Mouse (Mus musculus) frontal cortex, adult 2 months (tissue): ENCODE measurements at regions not wholly inside any gene's neighbourhood (a gene's known extent, or its start where the extent isn't known, plus 50 kb on each side); places are given as distances from the start of the nearest gene placed in this dataset.
"Not testable (repeated sequence)": the region's sequence is repeated elsewhere in the genome, so short reads cannot be mapped to it uniquely, and the experiment has no call there.

ENCODE experiments used
- DNase-seq, 2 experiments: peaks; one replicate each; pipeline ENCODE4 v3.0.0; 2022; ENCODE audit warnings: low spot score in 1 of 2; ENCODE audit errors: extremely low spot score in 1 of 2

DNA sequence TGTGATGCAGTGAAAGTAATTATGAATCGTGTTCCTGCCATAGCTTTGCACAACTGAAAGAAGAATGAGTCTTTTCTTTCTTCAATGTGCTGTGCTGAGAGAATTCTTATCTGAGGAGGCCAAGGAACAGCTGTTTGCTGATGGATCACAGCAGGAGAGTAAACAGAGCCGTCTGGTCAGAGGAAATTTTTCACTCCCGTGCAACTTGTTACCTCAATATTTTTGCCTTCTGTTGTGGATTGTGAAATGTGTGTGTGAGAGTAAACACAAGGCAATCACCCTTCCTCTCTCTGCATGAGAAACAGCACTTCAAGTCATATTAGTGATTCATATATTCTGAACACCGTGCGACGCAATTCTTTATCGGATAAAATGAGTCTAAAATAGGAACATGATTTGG lies 171.9 kb downstream of the Epm2a start:
- DNase-seq, result no peak

DNA sequence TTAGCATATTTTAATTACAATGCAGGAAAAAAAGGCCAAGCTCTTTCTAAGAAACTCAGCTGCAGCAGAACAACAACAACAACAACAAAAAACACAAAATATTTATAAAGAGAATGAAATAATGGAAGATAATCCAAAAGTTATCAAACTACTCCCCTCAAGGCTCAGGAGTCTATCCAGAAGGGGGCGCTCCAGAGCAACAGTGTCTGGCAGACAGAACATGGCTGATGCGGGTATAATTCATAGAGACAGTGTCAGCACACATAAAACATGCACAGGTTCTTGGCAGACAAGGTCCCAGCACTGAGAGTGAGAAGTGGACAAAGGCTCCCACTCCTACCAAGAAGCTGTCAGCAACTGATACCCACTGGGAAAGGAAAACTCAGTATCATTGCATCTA lies 173.9 kb downstream of the Epm2a start:
- no peak for DNase-seq

DNA sequence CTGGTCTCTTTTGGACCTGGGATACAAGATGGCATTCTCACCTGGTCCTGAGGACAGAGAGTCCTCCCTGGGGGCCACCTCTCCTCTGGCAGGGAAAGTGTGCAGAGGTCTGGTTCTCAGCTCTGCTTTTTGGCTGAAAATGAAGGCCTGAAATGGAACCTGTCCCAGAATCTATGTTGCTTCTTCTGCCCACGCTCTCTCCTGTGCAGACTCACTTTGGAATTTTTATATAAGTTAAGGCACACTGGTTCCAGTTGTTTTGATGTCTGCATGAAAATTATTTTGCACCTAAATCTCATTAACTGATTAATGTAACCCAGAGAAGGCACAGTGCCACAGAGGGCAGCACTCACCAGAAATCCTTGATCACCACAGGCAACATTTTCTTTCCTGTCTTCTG lies 188.1 kb downstream of the Epm2a start:
- peak in 1 of 2 experiments; percentile 7 for DNase-seq

- DNase-seq, result not testable (repeated sequence)
These were observed 212.2 kb downstream of the Epm2a start for GRCm38 (mm10) chr10:11555376-11555775.

DNA sequence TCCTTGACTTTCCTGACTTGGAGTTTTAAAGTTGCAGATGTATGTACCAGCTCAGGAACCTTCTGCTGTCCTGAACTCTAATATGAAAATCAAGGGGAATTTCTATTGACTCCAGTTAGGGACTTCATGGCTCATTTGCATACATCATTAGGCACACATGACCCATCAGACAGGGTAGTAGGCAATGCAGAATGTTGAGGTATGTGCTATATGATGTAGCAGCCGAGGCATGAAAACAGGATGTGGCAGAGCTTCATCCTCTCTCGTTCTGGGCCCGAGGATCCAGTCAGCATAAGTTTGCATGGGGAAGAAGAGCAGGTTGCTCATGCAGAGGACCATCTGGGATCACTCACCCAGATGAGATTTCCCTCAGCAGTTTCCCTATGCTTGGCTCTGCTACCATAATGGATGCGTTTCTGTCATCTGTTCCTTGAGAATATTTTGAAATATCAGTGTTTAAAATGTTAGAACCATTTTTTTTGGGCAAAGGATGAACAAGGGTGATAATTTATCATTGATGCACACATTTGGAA lies 227.4 kb downstream of the Epm2a start:
- no peak for DNase-seq

DNA sequence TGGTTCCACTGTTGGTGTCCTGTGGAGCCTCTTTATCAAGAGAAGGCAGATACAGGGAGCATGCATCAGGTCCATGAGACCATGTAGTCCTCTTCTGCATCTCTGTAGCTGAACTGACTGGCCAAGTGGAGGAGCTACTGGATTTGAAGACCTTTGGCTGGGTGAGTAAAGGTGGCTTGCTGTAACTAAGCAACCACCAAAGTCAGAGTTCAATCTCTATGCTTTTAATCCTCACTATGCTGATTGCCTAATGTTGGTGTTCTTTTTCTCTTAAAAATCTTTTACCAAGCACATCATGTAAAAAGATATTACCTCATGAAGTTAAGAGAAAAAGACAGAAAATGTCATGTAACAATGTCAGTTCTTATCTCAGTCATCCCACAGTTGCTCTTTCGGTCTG lies 265.2 kb downstream of the Epm2a start:
- DNase-seq, result no peak

DNA sequence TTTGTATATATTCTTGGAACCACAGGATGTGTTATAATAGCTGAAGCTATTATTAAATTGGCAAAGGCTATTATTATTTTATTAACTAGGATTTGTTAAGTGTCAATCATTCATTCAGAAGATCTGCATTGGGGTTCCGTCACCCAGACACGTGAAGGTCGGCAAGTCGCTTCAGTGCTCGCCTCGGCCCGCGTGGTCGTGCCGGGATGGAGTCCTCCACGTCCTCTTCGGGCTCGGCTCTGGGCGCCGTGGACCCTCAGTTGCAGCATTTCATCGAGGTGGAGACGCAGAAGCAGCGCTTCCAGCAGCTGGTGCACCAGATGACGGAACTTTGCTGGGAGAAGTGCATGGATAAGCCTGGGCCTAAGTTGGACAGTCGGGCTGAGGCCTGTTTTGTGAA lies 265.9 kb downstream of the Epm2a start:
- DNase-seq, result not testable (repeated sequence)

- DNase-seq, result no peak
These were observed 304.9 kb downstream of the Epm2a start for GRCm38 (mm10) chr10:11648151-11648550.

- DNase-seq, result peak; percentile 70 to 71
These were observed 317.0 kb downstream of the Epm2a start for GRCm38 (mm10) chr10:11660056-11660770.

DNA sequence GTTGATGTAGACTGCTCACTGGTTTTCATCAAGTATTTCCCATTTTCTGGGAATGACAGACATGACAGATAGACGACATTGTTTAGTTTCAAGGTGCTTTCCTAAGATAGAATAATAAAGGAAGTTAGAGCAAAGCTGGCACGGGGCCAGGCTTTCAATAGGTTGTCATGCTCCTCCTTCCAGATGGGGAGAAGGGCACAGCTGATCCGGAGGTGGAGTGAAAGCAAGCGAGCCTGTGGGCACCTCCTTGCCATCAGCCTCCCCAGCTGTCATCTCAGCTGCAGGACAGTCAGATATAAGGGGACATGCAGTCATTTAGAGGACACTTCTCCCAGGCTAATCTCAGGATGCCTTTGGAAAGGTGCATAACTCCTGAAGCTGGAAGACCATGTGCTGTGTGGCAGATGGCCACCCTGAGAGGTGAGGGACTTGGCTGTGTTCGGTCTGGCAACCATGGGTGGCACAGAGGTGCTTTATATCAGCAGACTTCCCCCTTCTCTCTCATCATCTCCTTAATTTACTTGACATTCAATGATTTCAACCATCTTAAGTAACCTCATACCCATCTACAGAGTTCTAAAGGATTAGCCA lies 318.6 kb downstream of the Epm2a start:
- DNase-seq, result peak; percentile 25 to 63

DNA sequence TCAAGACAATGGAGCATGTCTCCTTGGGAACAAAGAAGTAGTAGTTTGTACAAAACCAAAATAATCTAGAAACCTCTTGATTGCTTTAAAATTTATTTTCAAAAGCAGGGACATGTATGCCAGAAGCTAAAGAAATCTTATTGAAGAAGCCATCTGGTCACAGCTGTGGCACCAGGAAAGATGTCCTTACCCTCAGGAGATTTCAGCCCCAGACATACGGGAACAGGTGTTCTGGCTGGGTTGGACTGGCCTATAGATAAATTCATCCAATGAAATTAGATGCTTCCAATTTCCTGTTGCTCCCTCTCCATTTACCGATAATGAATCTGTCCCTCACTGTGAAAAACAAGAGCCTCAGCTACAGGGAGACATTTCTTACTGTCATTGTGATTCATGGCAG lies 366.5 kb downstream of the Epm2a start:
- no peak for DNase-seq

DNA sequence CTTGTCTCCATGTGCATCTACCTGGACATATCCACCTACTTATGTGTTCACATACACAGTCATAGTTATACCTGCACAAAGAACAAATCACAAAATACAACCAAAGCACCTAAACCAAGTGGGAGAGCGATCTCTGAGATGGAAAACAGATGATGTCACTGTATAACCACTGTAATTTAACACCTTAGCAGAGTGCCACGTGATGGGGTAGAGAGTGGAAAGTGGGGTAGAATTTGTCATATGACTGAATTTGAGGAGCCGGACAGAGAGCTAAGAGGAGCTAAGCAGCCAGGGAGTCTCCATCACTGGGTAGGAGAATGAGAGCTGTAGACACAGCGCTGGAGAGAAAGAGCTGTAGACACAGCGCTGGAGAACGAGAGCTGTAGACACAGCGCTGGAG lies 381.6 kb downstream of the Epm2a start:
- DNase-seq, result no peak

DNA sequence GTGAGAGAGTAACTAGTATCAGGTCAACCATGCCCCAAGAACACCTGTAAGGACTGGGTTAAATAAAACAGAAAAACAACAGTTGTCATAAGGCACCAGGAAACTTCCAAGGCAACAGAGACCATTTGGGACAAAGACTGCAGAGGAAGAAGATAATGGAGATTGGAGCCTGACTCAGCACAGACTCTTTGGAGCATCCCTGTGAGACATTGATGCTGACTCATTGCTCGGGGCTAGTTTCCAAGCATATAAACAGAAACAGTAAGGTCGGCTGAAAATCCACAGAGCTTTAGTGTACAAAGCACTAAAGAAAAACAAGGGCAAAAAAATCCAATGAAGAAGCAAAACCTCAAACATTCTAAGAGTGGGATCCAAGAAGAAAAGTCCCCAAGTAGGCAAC lies 386.3 kb downstream of the Epm2a start:
- peak in 1 of 2 experiments; percentile 47 for DNase-seq

DNA sequence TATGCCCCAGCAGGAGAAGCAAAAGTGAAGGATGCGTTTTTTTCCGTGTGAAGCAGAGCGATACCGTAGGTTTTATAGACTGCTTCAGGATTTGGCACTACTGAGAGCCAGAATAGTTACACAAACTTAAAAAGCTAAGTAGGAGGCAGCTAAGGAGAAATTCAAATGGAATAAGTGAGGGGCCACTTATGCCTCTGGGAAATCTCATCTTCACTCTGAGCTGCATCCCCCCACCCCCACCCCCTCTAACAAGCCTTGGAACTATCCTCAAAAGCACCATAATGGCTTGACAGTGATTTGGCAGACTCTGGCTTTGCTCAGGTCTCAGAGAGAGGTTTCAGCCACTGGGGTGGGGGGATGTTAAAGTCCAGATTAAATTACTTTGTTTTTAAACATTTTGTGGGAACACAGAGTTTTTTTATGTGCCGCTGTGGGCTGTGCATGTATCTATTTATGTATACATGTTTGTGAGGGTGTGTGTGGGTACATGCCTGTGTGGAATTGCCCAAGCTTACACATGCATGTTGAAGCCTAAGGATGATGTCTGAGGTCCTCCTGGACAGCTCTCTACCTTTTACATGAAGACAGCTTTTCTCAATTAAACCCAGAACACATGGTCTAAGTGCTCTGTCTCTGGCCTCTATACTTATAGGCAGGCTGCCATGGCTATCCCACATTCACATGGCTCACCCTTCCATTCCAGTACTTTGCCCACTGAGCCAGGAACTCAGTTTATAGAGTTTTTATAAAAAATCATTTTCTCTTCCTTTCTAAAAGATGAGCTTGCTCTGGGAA lies 396.6 kb downstream of the Epm2a start:
- no peak for DNase-seq

DNA sequence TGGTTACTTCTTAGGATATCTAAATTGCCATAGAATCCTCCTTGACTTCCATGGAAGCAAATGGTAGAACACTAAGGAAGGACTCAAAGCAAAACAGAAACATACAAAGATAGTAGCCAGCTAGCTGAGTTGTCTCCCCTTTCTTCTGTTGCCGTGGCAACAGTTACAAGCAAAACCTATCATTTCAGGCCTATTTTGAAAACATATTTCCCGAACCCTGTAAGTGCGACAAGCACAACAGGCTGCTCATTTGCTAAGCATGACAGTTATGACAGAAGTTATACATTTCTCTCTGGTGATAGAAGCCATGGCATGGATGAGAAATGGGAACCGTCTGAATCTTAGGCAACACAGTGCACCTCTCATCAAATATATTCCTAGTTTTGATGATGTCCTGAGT lies 402.4 kb downstream of the Epm2a start:
- DNase-seq, result no peak

DNA sequence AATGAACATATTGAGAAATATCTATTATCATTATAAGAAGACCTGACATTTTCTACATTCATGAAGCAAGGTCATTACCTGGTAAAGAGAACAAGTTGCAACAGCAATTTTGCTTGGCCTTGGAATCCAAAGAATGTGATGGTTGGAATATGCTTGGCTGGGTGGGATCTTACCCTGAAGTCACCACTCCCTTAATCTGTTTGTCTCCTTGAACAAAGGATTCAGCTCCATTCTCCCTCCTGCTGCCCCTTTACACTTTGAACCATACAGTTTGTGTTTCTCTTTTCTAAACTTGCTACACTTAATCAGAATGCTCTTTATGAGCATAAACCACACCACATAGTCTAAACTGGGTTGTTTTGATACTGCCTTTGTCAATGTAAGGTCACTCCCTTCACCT lies 403.8 kb downstream of the Epm2a start:
- DNase-seq, result no peak

- no peak for DNase-seq
These were observed 412.0 kb downstream of the Epm2a start for GRCm38 (mm10) chr10:11755105-11755730.

DNA sequence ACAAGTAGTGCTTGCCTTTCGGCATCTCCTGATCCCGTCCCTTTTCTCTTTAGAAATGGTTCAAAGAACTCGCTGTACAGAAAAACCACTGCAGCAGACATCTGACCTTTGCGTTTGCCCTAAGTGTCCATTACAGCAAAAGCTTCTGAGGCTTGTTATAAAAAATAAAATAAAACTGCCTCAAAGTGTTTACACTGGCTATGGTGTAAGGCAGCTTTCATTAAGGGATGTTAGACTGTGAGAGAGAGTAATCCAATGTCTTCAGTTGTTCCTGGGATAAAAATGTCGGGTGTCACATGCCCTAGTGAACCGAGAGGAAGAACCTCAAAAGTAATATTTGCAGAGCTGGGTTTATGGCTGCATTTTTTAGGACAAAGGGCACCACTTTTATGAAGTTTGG lies 434.7 kb downstream of the Epm2a start:
- DNase-seq, result no peak

GRCm38 (mm10) chr10:11780302-11780701 lies 437.1 kb downstream of the Epm2a start:
- no peak for DNase-seq

DNA sequence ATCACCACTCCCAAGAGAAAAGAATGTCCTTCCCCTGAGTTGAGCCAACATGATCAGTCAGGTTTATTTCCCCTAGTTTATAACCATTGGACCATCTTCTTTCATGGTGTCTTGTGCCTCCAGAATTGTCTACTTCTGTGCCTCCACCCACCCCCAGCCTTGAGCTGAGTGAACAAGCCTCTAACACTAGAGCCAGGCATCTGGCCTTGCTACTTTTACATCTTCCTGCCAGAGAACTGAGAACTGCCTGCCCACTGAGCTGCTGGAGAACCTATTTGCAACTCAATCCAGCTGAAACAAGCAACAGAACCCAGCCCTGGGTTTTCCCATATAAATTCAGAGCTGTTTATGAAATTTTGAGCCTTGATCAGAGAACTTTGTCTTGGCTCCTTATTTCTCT lies 444.0 kb downstream of the Epm2a start:
- peak; percentile 57 for DNase-seq

GRCm38 (mm10) chr10:11799510-11799909 lies 456.3 kb downstream of the Epm2a start:
- no peak for DNase-seq
